Mouse (Mus musculus) kidney, adult 2 months (tissue): Measurements from ENCODE around the gene Robo2. TPM values are rescaled to one million over a fixed set of nuclear protein-coding genes. Genes with fewer than 3 reads are reported as not detected.
A peak's percentile ranks its signal among the peaks of the same experiment; 100 is the strongest.

ENCODE experiments used
- DNase-seq: peaks from one replicate; pipeline ENCODE4 v3.0.0; 2021
- H3K27ac ChIP-seq: fragments of 200-500 bp; 2 replicates; pipeline ENCODE4 v1.5.1; 2012; ENCODE audit warnings: low read depth, low read length, control low read depth, inconsistent platforms; ENCODE audit not compliant: insufficient read depth
- H3K27me3 ChIP-seq: fragments of 200-500 bp; replicated peaks from 2 replicates; pipeline ENCODE4 v1.6.1; 2012; ENCODE audit warnings: mild to moderate bottlenecking, moderate library complexity, low read length, inconsistent platforms; ENCODE audit not compliant: control insufficient read depth, insufficient read depth
- H3K36me3 ChIP-seq: fragments of 200-500 bp; 2 replicates; pipeline ENCODE4 v1.6.1; 2012; ENCODE audit warnings: mild to moderate bottlenecking, moderate library complexity, low read length, inconsistent platforms; ENCODE audit not compliant: control insufficient read depth, insufficient read depth
- H3K4me1 ChIP-seq: fragments of 200-500 bp; 2 replicates; pipeline ENCODE4 v1.6.1; 2011; ENCODE audit warnings: low read length; ENCODE audit not compliant: control insufficient read depth, insufficient read depth
- H3K4me3 ChIP-seq: fragments of 200-500 bp; 2 replicates; pipeline ENCODE4 v1.5.1; 2011; ENCODE audit warnings: mild to moderate bottlenecking, low read depth, low read length, control low read depth; ENCODE audit not compliant: insufficient read depth
- CTCF ChIP-seq: fragments of 200-500 bp; conservative IDR thresholded peaks from 2 replicates; pipeline ENCODE4 v1.5.1; 2011; ENCODE audit warnings: low read depth, mild to moderate bottlenecking, control low read depth, low read length, moderate library complexity, mixed read lengths; ENCODE audit not compliant: insufficient read depth, insufficient read length
- POLR2A ChIP-seq: fragments of 200-500 bp; IDR thresholded peaks from one replicate; pipeline ENCODE4 v1.6.1; 2011; ENCODE audit warnings: low read depth, low read length, control low read depth
- WGBS: fragments of 180-500 bp; shearing (Covaris S2); methylation state at CpG from one replicate; pipeline ENCODE4 v1.1.7; 2018; 5-methylcytosine and 5-hydroxymethylcytosine counted together
- polyA plus RNA-seq: library from polyadenylated mRNA; depleted of rRNA; stranded (reverse); fragments of >200 nt; gene quantifications from 2 replicates; pipeline ENCODE4 v1.2.3, GENCODE M21; 2012

Robo2 gene
- polyA plus RNA-seq, 1 experiment: 15.3 TPM

DNA sequence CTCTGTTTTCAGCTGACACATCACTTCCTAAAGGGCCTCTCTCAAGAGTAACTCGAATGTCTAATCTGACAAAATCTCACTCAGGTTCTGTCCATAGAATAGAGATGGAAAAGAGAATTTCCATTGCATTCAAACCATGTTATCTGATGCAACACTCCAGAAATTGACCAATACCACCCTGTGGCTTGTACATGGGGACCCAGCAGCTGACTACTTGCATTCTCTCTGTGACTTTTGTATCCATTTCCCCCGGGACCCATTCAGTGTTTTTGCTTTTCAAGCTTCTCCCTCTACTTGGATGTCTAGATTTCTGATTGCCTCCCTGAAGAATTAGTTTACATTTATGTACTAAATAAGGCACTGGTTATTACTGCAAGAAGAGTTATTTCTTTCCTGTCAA is 15.9 kb downstream of the Robo2 start:
- no peak for TF ChIP-seq CTCF
- TF ChIP-seq POLR2A: no peak
- WGBS: 81% methylated on average over 2 of the region's 2 CpGs
- no peak overlapping the region for H3K27ac ChIP-seq
- H3K4me3 ChIP-seq: no peak overlapping the region
- H3K27me3 ChIP-seq: no peaks in the 10 kb centered on the region
- no peaks in the 10 kb centered on the region for H3K4me1 ChIP-seq
- no peak for DNase-seq
- no peaks in the 10 kb centered on the region for H3K36me3 ChIP-seq

- no peak overlapping the region for H3K4me3 ChIP-seq
- no peaks in the 10 kb centered on the region for H3K4me1 ChIP-seq
- 19% methylated on average over 2 of the region's 2 CpGs for WGBS
- H3K27me3 ChIP-seq: no peaks in the 10 kb centered on the region
- DNase-seq: peak; percentile 4
- H3K27ac ChIP-seq: no peak overlapping the region
- no peak for TF ChIP-seq POLR2A
- TF ChIP-seq CTCF: no peak
- no peaks in the 10 kb centered on the region for H3K36me3 ChIP-seq
These were observed 32.2 kb downstream of the Robo2 start for GRCm38 (mm10) chr16:74379458-74379857.

DNA sequence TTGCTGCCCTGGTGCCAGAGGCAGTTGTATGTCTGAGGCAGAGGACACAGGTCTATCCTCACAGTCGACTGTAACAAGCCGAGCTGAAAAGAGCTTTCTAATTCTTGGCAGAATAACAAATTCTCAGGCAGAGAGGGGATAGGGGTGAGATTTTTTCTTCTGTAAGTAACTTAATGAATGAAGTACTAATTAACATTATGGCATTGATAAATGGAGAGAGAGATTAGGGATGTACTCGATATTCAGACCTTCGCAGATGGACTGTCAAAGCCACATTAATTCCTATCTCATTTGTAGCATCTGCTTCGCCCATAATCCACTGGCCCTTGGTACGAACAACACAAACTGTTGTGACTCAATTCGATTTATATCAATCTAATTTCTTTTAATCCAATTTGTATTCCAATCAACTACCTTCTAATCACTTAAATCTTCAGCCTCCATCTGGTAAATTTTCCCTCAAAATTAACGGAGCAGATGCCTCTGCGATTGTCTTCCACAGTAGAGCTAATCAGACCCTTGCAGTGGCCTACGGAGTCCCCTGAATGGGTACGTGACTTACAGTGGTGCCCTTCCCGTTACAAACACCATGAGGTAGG is 36.2 kb downstream of the Robo2 start:
- Histone ChIP-seq H3K4me1 (no peaks in the 10 kb centered on the region), H3K27me3 (no peaks in the 10 kb centered on the region), H3K27ac (no peak overlapping the region), H3K36me3 (no peaks in the 10 kb centered on the region), H3K4me3 (no peak overlapping the region)
- WGBS: 78% methylated on average over 12 of the region's 12 CpGs
- no peak for DNase-seq
- no peak for TF ChIP-seq CTCF
- no peak for TF ChIP-seq POLR2A

GRCm38 (mm10) chr16:74374540-74374939 is 37.1 kb downstream of the Robo2 start:
- no peak overlapping the region for H3K27ac ChIP-seq
- DNase-seq: no peak
- H3K4me3 ChIP-seq: no peak overlapping the region
- TF ChIP-seq POLR2A (no peak), CTCF (no peak)
- H3K27me3 ChIP-seq: no peaks in the 10 kb centered on the region
- H3K36me3 ChIP-seq: no peaks in the 10 kb centered on the region
- 44% methylated on average over 5 of the region's 5 CpGs for WGBS
- H3K4me1 ChIP-seq: no peaks in the 10 kb centered on the region

DNA sequence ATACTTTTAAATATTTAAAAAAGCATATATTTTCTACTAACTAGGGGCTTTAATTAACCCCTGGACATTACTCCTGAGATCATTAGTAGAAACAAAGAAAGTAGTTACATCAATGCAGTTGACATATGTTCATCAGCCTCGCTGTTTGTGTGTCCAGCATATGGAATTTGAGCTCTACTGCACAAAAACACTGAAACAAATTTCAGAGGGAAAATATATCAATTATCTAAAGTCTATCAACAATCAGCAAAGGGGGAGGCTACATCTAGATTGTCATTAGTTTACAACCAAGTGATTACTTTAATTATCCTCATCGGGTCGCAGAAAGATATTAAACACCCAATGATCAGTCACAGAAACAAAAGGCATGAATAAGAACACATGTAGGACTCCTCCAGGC is 38.2 kb downstream of the Robo2 start:
- no peak overlapping the region for H3K4me3 ChIP-seq
- no peaks in the 10 kb centered on the region for H3K4me1 ChIP-seq
- H3K27me3 ChIP-seq: no peaks in the 10 kb centered on the region
- TF ChIP-seq CTCF (no peak), POLR2A (no peak)
- no peaks in the 10 kb centered on the region for H3K36me3 ChIP-seq
- 68% methylated on average over 3 of the region's 3 CpGs for WGBS
- DNase-seq: no peak
- no peak overlapping the region for H3K27ac ChIP-seq

DNA sequence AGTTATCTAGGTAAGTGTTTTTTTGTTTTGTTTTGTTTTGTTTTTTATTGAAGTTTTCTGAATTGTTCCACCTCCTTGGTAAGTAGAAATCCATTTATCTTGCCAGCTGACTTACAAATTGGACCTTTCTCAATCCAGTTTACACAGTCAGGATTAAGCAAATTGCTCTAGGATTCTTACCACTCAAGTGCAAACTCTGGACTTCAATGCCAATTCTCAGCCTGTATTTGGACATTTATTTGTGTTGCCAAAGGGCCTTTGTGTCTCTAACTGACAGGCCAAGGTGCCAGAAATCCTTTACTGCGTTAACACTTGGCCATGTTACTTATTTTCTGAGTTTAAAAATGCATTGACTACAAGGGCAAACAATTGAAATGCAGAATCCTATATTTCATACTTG is 38.7 kb downstream of the Robo2 start:
- no peak overlapping the region for H3K4me3 ChIP-seq
- WGBS: 86% methylated on average over 1 of the region's 1 CpGs
- H3K27ac ChIP-seq: no peak overlapping the region
- H3K4me1 ChIP-seq: no peaks in the 10 kb centered on the region
- no peak for DNase-seq
- no peak for TF ChIP-seq POLR2A
- no peak for TF ChIP-seq CTCF
- H3K27me3 ChIP-seq: no peaks in the 10 kb centered on the region
- no peaks in the 10 kb centered on the region for H3K36me3 ChIP-seq

- no peaks in the 10 kb centered on the region for H3K4me1 ChIP-seq
- DNase-seq: no peak
- no peak overlapping the region for H3K27ac ChIP-seq
- no peaks in the 10 kb centered on the region for H3K27me3 ChIP-seq
- 42% methylated on average over 6 of the region's 6 CpGs for WGBS
- no peaks in the 10 kb centered on the region for H3K36me3 ChIP-seq
- TF ChIP-seq POLR2A (no peak), CTCF (no peak)
- no peak overlapping the region for H3K4me3 ChIP-seq
These were observed 63.2 kb downstream of the Robo2 start for GRCm38 (mm10) chr16:74348437-74348836.
